Mouse (Mus musculus): ENCODE measurements at regions not wholly inside any gene's neighbourhood (a gene's known extent, or its start where the extent isn't known, plus 50 kb on each side); places are given as distances from the start of the nearest gene placed in this dataset.

DNA sequence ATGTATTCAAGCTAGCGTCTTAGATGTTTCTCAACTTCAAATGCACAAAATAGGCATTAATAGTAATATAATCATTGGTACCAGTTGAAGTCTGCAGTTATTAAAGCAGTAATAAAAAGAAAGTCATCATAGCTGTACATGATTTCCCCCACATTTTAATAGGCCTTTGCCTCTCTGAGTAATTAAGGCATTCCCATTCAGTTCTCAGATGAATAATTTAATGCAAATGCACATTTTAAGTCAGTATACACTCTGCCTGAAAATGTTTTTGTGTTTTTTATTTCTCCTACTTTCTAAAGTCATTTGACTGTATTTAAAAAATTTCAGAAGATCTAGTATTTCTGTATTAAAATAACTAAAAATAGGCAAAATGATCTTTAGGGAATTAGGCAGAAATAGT, 344.6 kb downstream of the Edem1 start:
- no peak for TF ChIP-seq ZC3H11A (IDR thresholded peaks at IDR 0.05; ENCODE audit: low read depth, low read length)
- DNase-seq (ENCODE audit: low read depth, low spot score): no peak
- Histone ChIP-seq H3K79me2 (ENCODE audit: control insufficient read depth, insufficient read depth, low read length, poor library complexity) (no peaks in the 10 kb centered on the region), H3K9me3 (replicated peaks; ENCODE audit: insufficient read depth, low read length) (no peaks in the 10 kb centered on the region), H3K27ac (ENCODE audit: control insufficient read depth, low read depth, low read length) (no peak overlapping the region), H3K9ac (ENCODE audit: control insufficient read depth, low read depth, low read length, poor library complexity, severe bottlenecking) (no peak overlapping the region), H3K36me3 (ENCODE audit: control insufficient read depth in 1 of 2, insufficient read depth in 2 of 2, low read length in 2 of 2) (no peaks in the 10 kb centered on the region), H3K27me3 (ENCODE audit: control insufficient read depth in 1 of 2, insufficient read depth in 2 of 2, low read length in 2 of 2) (no peaks in the 10 kb centered on the region), H3K4me3 (ENCODE audit: control insufficient read depth in 1 of 2, insufficient read depth in 1 of 2, low read depth in 2 of 2, low read length in 2 of 2) (no peak overlapping the region), H3K4me1 (ENCODE audit: control insufficient read depth in 1 of 2, insufficient read depth in 2 of 2, low read length in 2 of 2) (no peaks in the 10 kb centered on the region)

DNA sequence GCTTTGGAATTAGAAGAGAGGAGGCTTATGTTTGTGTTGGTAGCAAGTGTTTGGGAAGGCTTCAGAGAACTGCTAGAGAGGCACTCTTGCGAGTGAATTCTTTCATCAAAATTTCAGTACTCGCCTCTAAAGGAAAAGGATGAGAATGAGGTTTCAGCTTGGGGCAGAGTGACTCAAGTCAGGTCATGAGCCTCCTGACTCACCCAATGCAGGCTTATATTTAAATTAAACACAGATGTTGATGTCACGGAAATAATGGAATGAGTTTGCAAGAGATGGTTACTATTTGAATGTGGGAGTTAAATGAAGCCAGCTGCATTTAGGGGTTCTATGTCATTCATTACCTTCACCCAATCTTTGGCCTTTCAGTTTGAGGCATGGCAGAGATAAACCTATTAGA, 348.4 kb downstream of the Edem1 start:
- H3K9ac ChIP-seq (ENCODE audit: control insufficient read depth, low read depth, low read length, poor library complexity, severe bottlenecking): no peak overlapping the region
- no peaks in the 10 kb centered on the region for H3K36me3 ChIP-seq (ENCODE audit: control insufficient read depth in 1 of 2, insufficient read depth in 2 of 2, low read length in 2 of 2)
- H3K4me1 ChIP-seq (ENCODE audit: control insufficient read depth in 1 of 2, insufficient read depth in 2 of 2, low read length in 2 of 2): no peaks in the 10 kb centered on the region
- no peak for DNase-seq (ENCODE audit: low read depth, low spot score)
- H3K4me3 ChIP-seq (ENCODE audit: control insufficient read depth in 1 of 2, insufficient read depth in 1 of 2, low read depth in 2 of 2, low read length in 2 of 2): no peak overlapping the region
- no peak overlapping the region for H3K27ac ChIP-seq (ENCODE audit: control insufficient read depth, low read depth, low read length)
- H3K27me3 ChIP-seq (ENCODE audit: control insufficient read depth in 1 of 2, insufficient read depth in 2 of 2, low read length in 2 of 2): no peaks in the 10 kb centered on the region
- H3K9me3 ChIP-seq (replicated peaks; ENCODE audit: insufficient read depth, low read length): no peaks in the 10 kb centered on the region
- no peak for TF ChIP-seq TBP (IDR thresholded peaks at IDR 0.05; ENCODE audit: low read depth, low read length)
- no peak for TF ChIP-seq EP300 (IDR thresholded peaks at IDR 0.05; ENCODE audit: low read depth in 1 of 2, low read length in 2 of 2)
- no peak for TF ChIP-seq MAX (IDR thresholded peaks at IDR 0.05; ENCODE audit: low read length)
- TF ChIP-seq CTCF (IDR thresholded peaks at IDR 0.05 in 2 of 3, conservative IDR thresholded peaks at IDR 0.05 in 1 of 3; ENCODE audit: control insufficient read depth in 1 of 3, insufficient read depth in 1 of 3, low read depth in 2 of 3, low read length in 3 of 3, poor library complexity in 1 of 3, severe bottlenecking in 1 of 3): no peak
- TF ChIP-seq MAZ (IDR thresholded peaks at IDR 0.05; ENCODE audit: low read depth, low read length): no peak
- TF ChIP-seq TAL1 (IDR thresholded peaks at IDR 0.05; ENCODE audit: low read length): no peak
- no peak for TF ChIP-seq RAD21 (IDR thresholded peaks at IDR 0.05; ENCODE audit: low read depth, low read length)
- TF ChIP-seq USF2 (IDR thresholded peaks at IDR 0.05; ENCODE audit: borderline replicate concordance in 1 of 2, insufficient read depth in 1 of 2, low read depth in 1 of 2, low read length in 2 of 2): no peak
- TF ChIP-seq GABPA (IDR thresholded peaks at IDR 0.05; ENCODE audit: low read depth, low read length): no peak
- TF ChIP-seq CHD1 (IDR thresholded peaks at IDR 0.05; ENCODE audit: low read depth, low read length): no peak
- no peak for TF ChIP-seq NRF1 (IDR thresholded peaks at IDR 0.05; ENCODE audit: insufficient read depth, low read depth, low read length, poor library complexity, severe bottlenecking)
- no peak for TF ChIP-seq GATA1 (IDR thresholded peaks at IDR 0.05; ENCODE audit: low read depth, low read length)
- no peak for TF ChIP-seq MAFK (IDR thresholded peaks at IDR 0.05; ENCODE audit: borderline replicate concordance, low read depth, low read length)
- no peak for TF ChIP-seq POLR2AphosphoS2 (IDR thresholded peaks at IDR 0.05; ENCODE audit: low read length)
- no peaks in the 10 kb centered on the region for H3K79me2 ChIP-seq (ENCODE audit: control insufficient read depth, insufficient read depth, low read length, poor library complexity)

DNA sequence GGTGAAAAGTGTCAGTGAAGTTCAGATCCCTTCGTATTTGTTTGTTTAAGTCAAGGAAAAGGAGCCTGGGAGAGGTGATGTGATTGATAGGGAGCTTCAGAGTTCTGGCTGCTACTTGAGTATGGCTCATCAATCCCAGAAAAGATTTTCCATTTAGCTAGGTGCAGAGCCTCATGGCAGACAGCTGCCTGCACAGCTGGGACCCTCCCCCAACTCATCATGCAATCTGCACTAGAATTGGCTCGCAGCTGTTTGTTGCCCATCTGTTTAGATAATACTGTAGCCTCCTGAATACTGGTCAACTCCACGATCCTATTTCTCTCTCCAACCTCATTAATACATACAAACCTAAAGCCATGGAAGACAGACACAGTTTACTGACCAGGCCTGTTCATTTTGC, 354.4 kb downstream of the Edem1 start:
- DNase-seq (ENCODE audit: low read depth, low spot score): no peak
- Histone ChIP-seq H3K27me3 (ENCODE audit: control insufficient read depth in 1 of 2, insufficient read depth in 2 of 2, low read length in 2 of 2) (no peaks in the 10 kb centered on the region), H3K4me3 (ENCODE audit: control insufficient read depth in 1 of 2, insufficient read depth in 1 of 2, low read depth in 2 of 2, low read length in 2 of 2) (no peak overlapping the region), H3K36me3 (ENCODE audit: control insufficient read depth in 1 of 2, insufficient read depth in 2 of 2, low read length in 2 of 2) (no peaks in the 10 kb centered on the region), H3K9ac (ENCODE audit: control insufficient read depth, low read depth, low read length, poor library complexity, severe bottlenecking) (no peak overlapping the region), H3K27ac (ENCODE audit: control insufficient read depth, low read depth, low read length) (no peak overlapping the region), H3K4me1 (ENCODE audit: control insufficient read depth in 1 of 2, insufficient read depth in 2 of 2, low read length in 2 of 2) (no peaks in the 10 kb centered on the region), H3K79me2 (ENCODE audit: control insufficient read depth, insufficient read depth, low read length, poor library complexity) (no peaks in the 10 kb centered on the region), H3K9me3 (replicated peaks; ENCODE audit: insufficient read depth, low read length) (no peaks in the 10 kb centered on the region)
- TF ChIP-seq RCOR1 (IDR thresholded peaks at IDR 0.05; ENCODE audit: low read depth, low read length) (no peak), JUND (IDR thresholded peaks at IDR 0.05; ENCODE audit: low read depth, low read length) (no peak), MXI1 (IDR thresholded peaks at IDR 0.05; ENCODE audit: low read depth, low read length) (no peak), MAX (IDR thresholded peaks at IDR 0.05; ENCODE audit: low read length) (no peak), POLR2AphosphoS2 (IDR thresholded peaks at IDR 0.05; ENCODE audit: low read length) (no peak), BHLHE40 (IDR thresholded peaks at IDR 0.05; ENCODE audit: borderline replicate concordance, low read depth, low read length) (no peak), TCF12 (IDR thresholded peaks at IDR 0.05; ENCODE audit: low read depth, low read length) (no peak), RAD21 (IDR thresholded peaks at IDR 0.05; ENCODE audit: low read depth, low read length) (no peak), ELF1 (IDR thresholded peaks at IDR 0.05; ENCODE audit: low read depth, low read length) (no peak), ZMIZ1 (IDR thresholded peaks at IDR 0.05; ENCODE audit: low read depth, low read length) (no peak), MAFK (IDR thresholded peaks at IDR 0.05; ENCODE audit: borderline replicate concordance, low read depth, low read length) (no peak), MYC (IDR thresholded peaks at IDR 0.05; ENCODE audit: low read depth, low read length) (no peak), NRF1 (IDR thresholded peaks at IDR 0.05; ENCODE audit: insufficient read depth, low read depth, low read length, poor library complexity, severe bottlenecking) (no peak), CHD1 (IDR thresholded peaks at IDR 0.05; ENCODE audit: low read depth, low read length) (no peak), KAT2A (conservative IDR thresholded peaks at IDR 0.05; ENCODE audit: low read depth, low read length) (no peak), HCFC1 (IDR thresholded peaks at IDR 0.05; ENCODE audit: low read depth, low read length) (no peak), GATA1 (IDR thresholded peaks at IDR 0.05; ENCODE audit: low read depth, low read length) (no peak), UBTF (IDR thresholded peaks at IDR 0.05; ENCODE audit: borderline replicate concordance, insufficient read depth, low read depth, low read length) (no peak)

Data from MEL (cell line).